Mouse (Mus musculus) T-helper 2 cell (primary cell): ENCODE measurements around the gene Lce1f.
"Not testable (repeated sequence)": the region's sequence is repeated elsewhere in the genome, so short reads cannot be mapped to it uniquely, and the experiment has no call there.

Experiments
- in situ Hi-C: fragments of 300-600 bp; cut with MboI, MseI; formaldehyde crosslinking; loops from one replicate; pipeline ENCODE4 v1.15.1; 2025; ENCODE audit warnings: high pct_unique_total_duplicates

The Lce1f gene

GRCm38 (mm10) chr3:92720250-92720649, at the start of gene Lce1f:
Gene Lce1f (minus strand): TSS chr3:92720350.
- in situ Hi-C loops: no loop called here

GRCm38 (mm10) chr3:92764965-92765364, 44.8 kb upstream of the Lce1f start, which contains the start of gene Lce1h:
Gene Lce1h (minus strand): TSS chr3:92765065.
- in situ Hi-C loops: loop anchor here (10.0 kb wide), 1 partner anchor 610 kb away; no protein-coding TSS in a partner anchor

- in situ Hi-C loops: no loop called here
These were observed 33.0 kb upstream of the Lce1f start for GRCm38 (mm10) chr3:92753197-92753596.

GRCm38 (mm10) chr3:92752238-92752637, 32.1 kb upstream of the Lce1f start, which contains the start of gene Lce1g:
Gene Lce1g (minus strand): TSS chr3:92752338.
- in situ Hi-C loops: no loop called here

- in situ Hi-C loops: no loop called here
These were observed 18.8 kb upstream of the Lce1f start, which contains the start of gene Gm38119 for GRCm38 (mm10) chr3:92738996-92739395. Gene Gm38119 (minus strand): TSS chr3:92739096.

- in situ Hi-C loops: no loop called here
These were observed 2.5 kb upstream of the Lce1f start for GRCm38 (mm10) chr3:92722631-92723030.

- in situ Hi-C loops: no loop called here
These were observed 5.0 kb downstream of the Lce1f start for GRCm38 (mm10) chr3:92715122-92715521.

- in situ Hi-C loops: no loop called here
These were observed 11.2 kb downstream of the Lce1f start, which contains the start of gene Lce1e for GRCm38 (mm10) chr3:92708974-92709373. Gene Lce1e (minus strand): TSS chr3:92709074.

- in situ Hi-C loops: no loop called here
These were observed 25.5 kb downstream of the Lce1f start for GRCm38 (mm10) chr3:92694613-92695012.

- in situ Hi-C loops: no loop called here
These were observed 28.5 kb downstream of the Lce1f start for GRCm38 (mm10) chr3:92691688-92692087.

- in situ Hi-C loops: not testable (repeated sequence)
These were observed 31.0 kb downstream of the Lce1f start for GRCm38 (mm10) chr3:92689154-92689553.

GRCm38 (mm10) chr3:92687110-92687509, 33.0 kb downstream of the Lce1f start, which contains the start of gene Lce1d:
Gene Lce1d (minus strand): TSS chr3:92687210.
- in situ Hi-C loops: no loop called here

GRCm38 (mm10) chr3:92678947-92679346, 41.2 kb downstream of the Lce1f start, which contains the start of gene Lce1c:
Gene Lce1c (plus strand): TSS chr3:92679247.
- in situ Hi-C loops: no loop called here

GRCm38 (mm10) chr3:92670215-92670614, 49.9 kb downstream of the Lce1f start, which contains the start of gene Lce1a2:
Gene Lce1a2 (minus strand): TSS chr3:92670315.
- in situ Hi-C loops: no loop called here
